Mouse (Mus musculus) limb, embryonic 11.5 days (tissue): ENCODE data around the gene Sema4d. TPM values are rescaled to one million over a fixed set of nuclear protein-coding genes. Genes with fewer than 3 reads are reported as not detected.
"Not testable (repeated sequence)": the region's sequence is repeated elsewhere in the genome, so short reads cannot be mapped to it uniquely, and the experiment has no call there.

ENCODE experiments used
- ATAC-seq: fragments of 200-750 bp; cut with Nextera tagmentation; 2 replicates; pipeline ENCODE4 v1.8.0; 2017; ENCODE audit warnings: low read depth; ENCODE audit not compliant: insufficient number of reproducible peaks, low FRiP score, low TSS enrichment
- DNase-seq: peaks from one replicate; pipeline ENCODE4 v3.0.0-alpha.2; 2015; ENCODE audit warnings: low spot score
- H3K27ac ChIP-seq: fragments of 300-500 bp; sonication (generic); replicated peaks from 2 replicates; pipeline ENCODE4 v1.5.1; 2014; ENCODE audit warnings: low read depth, mild to moderate bottlenecking, low read length
- H3K27me3 ChIP-seq: fragments of 300-500 bp; sonication (generic); 2 replicates; pipeline ENCODE4 v1.6.1; 2014; ENCODE audit warnings: mild to moderate bottlenecking, low read length, mixed read lengths; ENCODE audit not compliant: control insufficient read depth, insufficient read depth
- H3K36me3 ChIP-seq: fragments of 300-500 bp; sonication (generic); 2 replicates; pipeline ENCODE4 v1.6.1; 2014; ENCODE audit warnings: mild to moderate bottlenecking, low read length, moderate library complexity, mixed read lengths; ENCODE audit not compliant: control insufficient read depth, insufficient read depth
- H3K4me1 ChIP-seq: fragments of 300-500 bp; sonication (generic); 2 replicates; pipeline ENCODE4 v1.6.1; 2014; ENCODE audit warnings: low read length, mixed read lengths; ENCODE audit not compliant: control insufficient read depth, insufficient read depth
- H3K4me2 ChIP-seq: fragments of 300-500 bp; sonication (generic); 2 replicates; pipeline ENCODE4 v1.6.1; 2014; ENCODE audit warnings: low read depth, mild to moderate bottlenecking, moderate library complexity; ENCODE audit not compliant: severe bottlenecking
- H3K4me3 ChIP-seq: fragments of 300-500 bp; sonication (generic); 2 replicates; pipeline ENCODE4 v1.5.1; 2014; ENCODE audit warnings: low read depth, low read length
- H3K9ac ChIP-seq: fragments of 300-500 bp; sonication (generic); 2 replicates; pipeline ENCODE4 v1.6.1; 2014; ENCODE audit warnings: mild to moderate bottlenecking, low read length
- H3K9me3 ChIP-seq: fragments of 300-500 bp; sonication (generic); 2 replicates; pipeline ENCODE4 v1.6.1; 2016; ENCODE audit warnings: low read length; ENCODE audit not compliant: control insufficient read depth
- WGBS: fragments of 180-500 bp; shearing (Covaris S2); extraction: QIAGEN DNeasy Blood & Tissue Kit; methylation state at CpG from one replicate; pipeline ENCODE4 v1.1.7; 2014; 5-methylcytosine and 5-hydroxymethylcytosine counted together
- polyA plus RNA-seq: library from polyadenylated mRNA; unstranded; fragments of >200 nt; fragmentation: Nextera tagmentation; extraction: Ambion mirVana; gene quantifications from 2 replicates; pipeline ENCODE4 v1.2.1, GENCODE M21; 2014

Gene Sema4d
- polyA plus RNA-seq, 1 experiment from 2014 or later: 5.3 TPM

DNA sequence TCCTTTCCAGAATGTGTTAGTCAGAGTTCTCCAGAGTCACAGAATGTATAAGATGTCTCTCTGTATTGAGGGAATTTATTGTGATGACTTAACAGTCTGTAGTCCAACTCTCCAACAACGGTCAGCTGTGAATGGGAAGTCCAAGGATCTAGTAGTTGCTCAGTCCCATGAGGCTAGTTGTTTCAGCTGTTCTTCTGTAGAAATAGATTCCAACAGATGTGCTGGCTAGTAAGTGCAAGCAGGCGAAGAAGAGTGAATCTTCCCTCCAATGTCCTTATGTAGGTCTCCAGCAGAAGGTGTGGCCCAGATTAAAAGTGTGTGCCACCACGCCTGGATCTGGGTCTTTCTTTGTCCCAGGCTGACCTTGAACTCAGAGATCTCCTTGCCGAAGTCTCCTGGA lies 41.7 kb upstream of the Sema4d start:
- H3K4me2 ChIP-seq, H3K4me1 ChIP-seq, H3K27me3 ChIP-seq, H3K27ac ChIP-seq, H3K9me3 ChIP-seq, ATAC-seq, H3K9ac ChIP-seq, H3K4me3 ChIP-seq, DNase-seq, H3K36me3 ChIP-seq: not testable (repeated sequence)
- 85% methylated on average over 4 of the region's 4 CpGs for WGBS

- 69% methylated on average over 2 of the region's 2 CpGs for WGBS
- Histone ChIP-seq H3K4me3 (no peak overlapping the region), H3K9ac (no peak overlapping the region), H3K27me3 (no peaks in the 10 kb centered on the region), H3K4me1 (peaks cover 4% of the 10 kb centered on the region; the same call in 1 of the 2 replicates), H3K36me3 (no peaks in the 10 kb centered on the region), H3K9me3 (no peaks in the 10 kb centered on the region), H3K27ac (no peak overlapping the region), H3K4me2 (no peak overlapping the region)
- DNase-seq (no peak), ATAC-seq (no peak)
Measured at GRCm38 (mm10) chr13:51834520-51834919, 41.0 kb upstream of the Sema4d start.

GRCm38 (mm10) chr13:51834024-51834423 lies 40.5 kb upstream of the Sema4d start:
- H3K4me2 ChIP-seq, H3K36me3 ChIP-seq, H3K9me3 ChIP-seq, H3K9ac ChIP-seq, DNase-seq, H3K4me1 ChIP-seq, H3K27ac ChIP-seq, H3K4me3 ChIP-seq, ATAC-seq, H3K27me3 ChIP-seq: not testable (repeated sequence)
- WGBS: 53% methylated on average over 8 of the region's 8 CpGs

GRCm38 (mm10) chr13:51833611-51834010 lies 40.1 kb upstream of the Sema4d start:
- 44% methylated on average over 2 of the region's 2 CpGs for WGBS
- Histone ChIP-seq H3K27me3 (no peaks in the 10 kb centered on the region), H3K27ac (no peak overlapping the region), H3K4me1 (peaks cover 4% of the 10 kb centered on the region; the same call in 1 of the 2 replicates), H3K36me3 (no peaks in the 10 kb centered on the region), H3K4me3 (no peak overlapping the region), H3K9ac (no peak overlapping the region), H3K9me3 (no peaks in the 10 kb centered on the region), H3K4me2 (no peak overlapping the region)
- ATAC-seq: 0 out of 2 replicates have a peak, but pooled peaks have one; percentile 47
- DNase-seq: no peak

DNA sequence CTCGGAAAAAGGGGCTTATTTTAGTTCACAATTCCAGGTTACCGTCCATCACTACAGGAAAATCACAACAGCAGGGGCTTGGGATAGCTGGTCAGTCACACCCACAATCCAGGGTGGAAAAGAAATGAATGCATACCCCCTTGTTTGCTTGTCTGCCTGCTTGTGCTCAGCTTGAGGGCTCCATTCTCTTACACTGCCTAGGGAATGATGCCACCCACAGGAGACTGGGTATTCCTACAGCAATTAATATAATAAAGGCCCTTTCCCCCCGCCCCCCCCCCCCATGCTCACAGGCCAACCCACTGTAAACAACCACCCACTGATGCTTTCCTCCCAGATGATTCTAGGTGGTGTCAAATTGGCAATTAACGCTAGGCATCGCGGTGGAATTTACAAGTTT lies 38.9 kb upstream of the Sema4d start:
- peaks cover 4% of the 10 kb centered on the region; the same call in 1 of the 2 replicates for H3K4me1 ChIP-seq
- H3K36me3 ChIP-seq: no peaks in the 10 kb centered on the region
- H3K27me3 ChIP-seq: no peaks in the 10 kb centered on the region
- 85% methylated on average over 6 of the region's 6 CpGs for WGBS
- H3K9ac ChIP-seq: no peak overlapping the region
- H3K27ac ChIP-seq: no peak overlapping the region
- no peak for DNase-seq
- no peak for ATAC-seq
- H3K4me2 ChIP-seq: no peak overlapping the region
- H3K4me3 ChIP-seq: no peak overlapping the region
- no peaks in the 10 kb centered on the region for H3K9me3 ChIP-seq

DNA sequence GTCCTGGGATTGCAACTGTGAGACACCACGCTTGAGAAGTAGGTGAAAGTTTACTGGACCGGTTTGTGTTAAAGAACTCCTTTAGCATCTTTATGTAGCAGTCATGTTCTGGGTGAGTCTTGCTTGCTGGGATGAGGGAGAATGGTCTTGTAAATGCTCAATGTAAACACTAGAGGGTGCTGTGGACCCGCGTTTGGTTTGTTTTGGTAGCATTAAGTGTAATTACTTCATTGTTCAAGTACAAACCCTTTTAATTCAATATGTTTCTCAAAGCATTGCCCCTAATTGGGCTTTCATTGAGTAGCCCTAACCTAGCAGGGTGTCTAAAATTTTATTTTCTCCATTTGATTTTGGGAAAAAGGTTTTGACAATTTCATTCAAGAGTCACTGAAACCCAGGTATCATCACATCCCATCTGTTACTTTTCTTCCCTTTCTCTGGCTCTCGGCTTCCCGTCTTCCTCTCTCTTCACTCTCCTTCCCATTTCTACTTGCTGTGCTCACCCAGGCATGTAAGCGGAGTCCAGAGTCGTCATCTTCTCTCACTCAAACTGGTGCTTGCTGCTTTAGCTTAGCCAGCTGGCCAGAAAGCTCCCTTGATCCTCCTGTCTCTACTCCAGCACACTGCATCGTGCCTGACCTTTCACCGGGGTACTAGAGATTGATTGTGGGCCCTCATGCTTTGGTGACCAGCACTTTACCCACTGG lies 37.4 kb upstream of the Sema4d start:
- Histone ChIP-seq H3K9ac (no peak overlapping the region), H3K27ac (no peak overlapping the region), H3K4me1 (peaks cover 4% of the 10 kb centered on the region; the same call in 1 of the 2 replicates), H3K4me3 (no peak overlapping the region), H3K9me3 (no peaks in the 10 kb centered on the region), H3K36me3 (no peaks in the 10 kb centered on the region), H3K4me2 (no peak overlapping the region), H3K27me3 (no peaks in the 10 kb centered on the region)
- ATAC-seq (no peak), DNase-seq (peak; percentile 74)
- 38% methylated on average over 10 of the region's 10 CpGs for WGBS

GRCm38 (mm10) chr13:51823822-51824495 lies 30.4 kb upstream of the Sema4d start:
- peaks cover 22% of the 10 kb centered on the region for H3K4me1 ChIP-seq
- H3K9me3 ChIP-seq: no peaks in the 10 kb centered on the region
- DNase-seq (peak; percentile 37), ATAC-seq (no peak)
- no peak overlapping the region for H3K9ac ChIP-seq
- no peaks in the 10 kb centered on the region for H3K27me3 ChIP-seq
- H3K4me2 ChIP-seq: no peak overlapping the region
- no peak overlapping the region; the same call in 1 of the 2 replicates for H3K27ac ChIP-seq
- WGBS: 30% methylated on average over 8 of the region's 8 CpGs
- H3K4me3 ChIP-seq: no peak overlapping the region
- no peaks in the 10 kb centered on the region for H3K36me3 ChIP-seq

- Histone ChIP-seq H3K27ac (no peak overlapping the region), H3K9me3 (no peaks in the 10 kb centered on the region), H3K4me2 (no peak overlapping the region), H3K27me3 (no peaks in the 10 kb centered on the region), H3K4me1 (peaks cover 22% of the 10 kb centered on the region), H3K9ac (no peak overlapping the region), H3K36me3 (no peaks in the 10 kb centered on the region), H3K4me3 (no peak overlapping the region)
- 62% methylated on average over 3 of the region's 3 CpGs for WGBS
- no peak for ATAC-seq
- DNase-seq: no peak
Measured at GRCm38 (mm10) chr13:51821988-51822387, 28.4 kb upstream of the Sema4d start.
